Mouse (Mus musculus): ENCODE results near the gene Cdt1.

The Cdt1 gene

DNA sequence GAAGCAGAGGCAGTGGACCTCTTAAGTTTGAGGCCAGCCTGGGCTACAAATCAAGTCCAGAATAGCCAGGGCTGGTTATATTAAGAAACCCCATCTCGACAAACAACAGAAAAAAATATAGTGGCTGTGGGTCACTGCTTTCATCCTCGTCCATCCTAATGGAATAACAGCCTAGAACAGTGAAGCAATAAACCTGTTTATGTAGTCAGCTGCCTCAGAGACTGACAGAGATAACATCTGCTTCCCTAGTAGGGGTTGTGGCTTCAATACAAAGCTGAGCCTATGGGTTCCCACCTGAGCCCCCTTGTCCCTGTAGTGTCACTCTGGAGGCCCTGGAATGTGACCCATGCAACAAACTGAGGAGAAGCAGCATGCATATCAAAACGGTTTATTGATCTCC, 6.4 kb downstream of the Cdt1 start:
- WGBS, result 69% methylated on average over 3 of the region's 3 CpGs

DNA sequence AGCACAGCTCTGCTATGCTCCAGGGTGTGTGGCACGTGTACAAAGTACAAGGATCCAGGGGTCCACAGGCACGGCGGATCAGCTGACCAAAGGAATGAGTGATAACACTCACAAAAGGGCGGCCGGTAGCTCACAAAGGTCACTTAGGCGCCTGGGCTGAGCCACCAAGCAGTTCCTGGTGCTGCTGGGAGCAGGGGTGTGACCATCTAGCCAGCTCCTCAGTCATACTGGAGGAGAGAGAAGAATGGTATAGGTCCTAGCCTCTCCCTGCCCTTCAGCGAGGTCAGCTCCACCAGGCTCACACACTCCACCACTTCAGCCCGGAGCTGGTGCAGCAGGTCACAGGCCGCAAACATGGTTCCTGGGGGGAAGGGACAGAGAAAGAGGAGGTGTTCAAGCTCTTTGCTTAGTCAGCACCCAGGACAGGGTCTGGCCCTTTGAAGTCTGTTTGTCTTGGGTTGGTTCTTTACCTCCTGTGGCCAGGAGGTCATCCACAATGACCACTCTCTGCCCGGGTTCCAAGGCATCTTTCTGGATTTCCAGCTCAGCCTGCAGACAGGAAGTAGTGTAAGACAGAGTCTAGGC, 6.9 kb downstream of the Cdt1 start:
- 70% methylated on average over 10 of the region's 10 CpGs for WGBS

DNA sequence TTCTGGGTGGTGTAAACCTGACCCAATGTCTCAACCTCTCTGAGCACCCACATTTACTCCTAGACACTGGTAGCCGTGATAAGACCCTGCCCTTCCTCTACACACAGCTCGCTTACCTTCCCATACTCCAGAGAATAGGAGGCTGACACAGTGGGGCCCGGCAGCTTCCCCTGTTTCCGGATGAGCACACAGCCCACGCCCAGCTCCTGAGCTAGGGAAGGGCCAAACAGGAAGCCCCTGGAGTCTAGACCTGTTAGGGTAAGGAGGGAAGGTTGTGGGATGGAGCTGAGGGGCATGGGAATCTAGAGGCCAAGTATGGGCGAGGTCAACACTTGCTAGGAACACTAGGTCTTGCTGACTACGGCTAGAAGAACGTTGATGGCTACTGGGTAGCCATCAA, 7.5 kb downstream of the Cdt1 start:
- 69% methylated on average over 8 of the region's 8 CpGs for WGBS

DNA sequence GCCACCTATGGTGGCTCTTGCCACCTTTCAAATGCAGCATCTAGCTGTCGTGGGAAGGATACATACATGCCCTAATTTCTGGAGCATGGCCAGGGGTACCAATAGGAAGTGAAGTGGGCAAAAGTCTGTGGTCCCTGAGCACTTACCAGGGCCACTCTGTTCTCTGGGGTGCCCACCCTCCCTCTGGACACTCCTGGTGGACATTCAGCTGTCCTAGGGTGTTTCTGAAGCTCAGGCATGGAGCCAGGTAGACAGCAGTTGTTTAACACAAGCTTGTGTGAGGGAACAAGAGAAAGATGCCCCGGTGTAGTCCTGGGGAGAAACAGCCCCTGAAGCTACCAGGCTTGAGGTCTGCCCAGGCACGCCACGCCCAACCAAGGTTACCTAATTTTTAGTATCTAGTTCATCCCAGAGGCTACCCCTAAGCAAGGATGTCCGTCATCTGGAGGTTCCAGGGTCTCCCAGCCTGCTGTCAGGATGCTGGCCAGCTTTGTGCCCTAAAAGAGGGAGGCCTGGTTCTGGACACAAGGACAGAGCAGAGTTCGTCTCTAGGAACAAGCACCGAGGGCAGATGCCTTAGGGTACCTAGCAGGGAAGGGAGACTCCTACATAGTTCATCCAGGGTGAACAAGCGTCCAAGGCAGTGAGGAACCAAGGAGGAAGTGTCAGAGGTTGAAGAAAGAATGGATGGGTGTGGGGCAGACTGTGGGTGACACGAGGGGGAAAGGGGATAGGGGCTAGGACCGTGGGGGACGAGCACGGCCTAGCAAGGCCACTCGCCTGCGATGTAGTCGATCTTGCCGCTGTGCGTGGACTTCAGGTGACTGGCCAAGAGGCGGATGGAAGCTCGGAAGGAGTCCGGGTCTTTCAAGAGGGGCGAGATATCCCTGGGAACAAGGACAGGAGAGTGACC, 8.2 kb downstream of the Cdt1 start:
- 14% methylated on average over 21 of the region's 21 CpGs for WGBS

DNA sequence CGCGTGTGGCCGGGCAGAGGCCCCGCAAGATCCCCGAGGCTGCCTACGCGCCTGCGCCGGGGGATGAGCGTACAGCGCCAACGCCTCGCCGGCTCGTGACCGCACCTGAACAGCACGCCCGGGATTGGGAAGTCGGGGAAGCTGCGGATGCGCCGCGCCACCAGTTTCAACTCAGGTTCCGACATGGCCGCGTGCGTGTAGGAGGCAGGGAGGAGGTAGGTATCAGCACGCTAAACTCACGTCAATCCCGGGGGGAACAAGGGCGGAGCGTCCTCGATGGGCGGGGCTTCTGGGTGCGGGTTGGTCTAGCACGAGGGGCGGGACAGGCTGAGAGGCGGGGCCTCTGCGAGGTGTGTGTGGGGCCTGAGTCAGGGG, 8.8 kb downstream of the Cdt1 start, which contains the start of gene Aprt:
Gene Aprt (minus strand): TSS at position 262 of the 375 bp plus-strand sequence.
- WGBS, result under 1% methylated on average over 39 of the region's 39 CpGs

DNA sequence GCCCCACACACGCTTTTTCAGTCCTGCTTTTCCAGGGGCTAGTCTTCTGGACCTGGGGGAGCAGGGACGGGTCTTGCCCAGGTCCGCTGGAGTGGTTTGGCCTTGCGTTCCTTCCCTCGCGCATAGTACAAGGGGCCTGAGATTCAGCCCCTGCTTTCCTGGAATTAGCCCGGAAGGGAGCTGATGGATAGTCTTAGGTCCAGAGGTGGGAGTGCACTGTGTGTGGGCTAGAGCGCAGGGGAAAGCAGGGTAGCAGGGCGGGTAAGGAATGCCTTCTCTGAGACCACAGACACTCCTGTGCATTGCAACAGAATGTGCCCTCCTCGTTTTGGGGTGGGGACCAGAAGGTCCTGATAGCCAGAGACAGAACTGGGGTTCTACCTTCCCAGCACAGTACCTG, 9.3 kb downstream of the Cdt1 start:
- 39% methylated on average over 10 of the region's 10 CpGs for WGBS

DNA sequence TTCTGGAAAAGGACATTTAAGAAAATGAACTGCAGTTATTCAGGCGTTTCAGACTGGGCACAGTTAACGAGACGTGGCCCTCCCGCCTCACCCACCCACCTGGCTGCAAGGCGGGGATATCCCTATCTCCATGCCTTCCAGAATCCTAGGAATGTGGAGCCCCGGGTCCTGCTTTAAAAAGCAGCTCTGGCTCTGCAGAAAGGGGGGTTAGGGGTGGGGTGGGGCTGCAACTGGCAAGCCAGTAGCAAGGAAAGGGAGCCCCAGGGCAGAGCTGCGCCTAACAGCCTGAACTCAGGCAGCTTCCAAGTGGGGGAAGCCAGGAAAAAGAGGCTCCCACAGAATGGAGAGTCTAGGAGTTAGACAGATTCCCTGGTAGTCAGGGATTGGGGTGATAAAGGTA, 11.4 kb downstream of the Cdt1 start:
- WGBS, result 55% methylated on average over 7 of the region's 7 CpGs

DNA sequence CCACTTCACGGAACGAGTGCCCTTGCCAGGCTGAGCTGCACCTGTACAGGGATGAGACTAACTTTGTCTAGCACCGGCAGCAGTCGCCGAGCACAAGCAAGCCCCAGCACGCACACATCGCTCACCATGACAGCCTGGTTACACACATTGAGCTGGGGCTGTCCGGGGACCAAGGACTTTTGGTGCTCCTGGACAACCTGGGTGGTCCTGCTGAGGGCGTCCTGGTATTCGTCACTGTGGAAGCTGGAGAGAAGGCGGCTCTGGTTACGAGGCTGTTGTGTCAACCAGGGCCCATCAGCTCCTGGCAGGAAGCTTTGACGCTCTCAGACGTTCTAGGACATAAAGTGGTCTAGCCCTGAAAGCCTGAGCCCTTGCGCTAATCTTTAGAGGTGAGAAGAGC, 13.1 kb downstream of the Cdt1 start:
- 90% methylated on average over 13 of the region's 15 CpGs for WGBS

DNA sequence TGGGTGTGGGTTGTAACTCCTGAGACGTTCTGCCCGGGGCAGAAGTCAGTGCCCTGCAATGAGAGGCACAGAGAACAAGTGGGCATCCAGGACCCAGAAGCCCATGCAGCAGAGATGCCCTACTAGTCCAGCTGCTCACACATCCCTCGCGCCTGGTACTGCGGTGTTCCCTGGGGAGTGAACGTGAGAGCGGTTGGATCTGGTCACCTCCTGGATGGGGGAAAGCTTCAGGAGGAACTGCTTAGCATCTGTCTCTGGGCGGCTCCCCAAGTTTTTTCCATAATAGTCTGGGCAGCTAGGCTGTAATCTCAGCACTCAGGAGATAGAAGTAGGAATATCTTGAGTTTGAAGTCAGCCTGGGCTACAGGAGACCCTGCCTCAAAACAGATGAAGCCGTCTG, 17.2 kb downstream of the Cdt1 start:
- WGBS, result 73% methylated on average over 9 of the region's 9 CpGs

DNA sequence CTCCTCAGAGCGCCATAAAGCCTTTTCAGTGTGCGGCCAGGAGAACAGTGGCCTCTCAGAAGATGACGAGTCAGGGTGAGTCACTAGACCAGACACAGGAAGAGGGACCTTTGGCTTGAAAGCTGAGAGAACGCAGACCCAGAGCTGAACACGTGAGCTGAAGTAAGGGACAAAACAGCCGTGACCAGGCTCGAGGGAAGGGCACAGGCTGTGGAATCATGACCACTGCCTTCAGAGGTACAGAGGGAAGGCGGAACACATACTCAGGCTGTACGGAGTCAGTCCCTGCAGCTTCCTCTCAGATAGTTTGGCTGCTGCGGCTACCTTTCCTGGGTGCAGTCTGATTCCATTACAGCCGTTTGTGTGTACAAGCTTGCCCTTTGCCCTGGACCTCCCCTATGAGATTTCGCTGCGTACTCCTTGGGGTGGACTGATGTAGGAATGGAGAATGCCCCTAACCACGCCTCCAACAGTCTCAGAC, 17.6 kb downstream of the Cdt1 start:
- 85% methylated on average over 14 of the region's 14 CpGs for WGBS

DNA sequence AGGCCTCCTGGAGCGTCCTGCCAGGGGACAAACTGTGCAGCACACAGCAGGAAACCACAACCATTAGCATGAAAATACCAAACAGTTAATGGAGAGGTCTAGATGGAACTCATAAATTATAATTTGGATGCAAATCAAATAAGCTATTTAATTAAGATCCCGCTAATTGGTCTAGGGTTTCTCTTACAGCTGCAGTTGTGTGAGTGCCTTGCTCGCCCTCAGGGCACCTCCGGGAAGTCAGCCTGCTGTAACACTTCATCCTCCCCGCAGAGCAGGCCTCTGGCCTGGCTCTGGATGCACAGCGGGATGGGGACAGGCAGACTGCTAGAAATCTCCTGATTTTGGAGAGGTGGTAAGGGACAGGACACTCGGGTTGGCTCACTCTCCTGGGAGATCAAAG, 18.4 kb downstream of the Cdt1 start:
- 75% methylated on average over 7 of the region's 7 CpGs for WGBS

DNA sequence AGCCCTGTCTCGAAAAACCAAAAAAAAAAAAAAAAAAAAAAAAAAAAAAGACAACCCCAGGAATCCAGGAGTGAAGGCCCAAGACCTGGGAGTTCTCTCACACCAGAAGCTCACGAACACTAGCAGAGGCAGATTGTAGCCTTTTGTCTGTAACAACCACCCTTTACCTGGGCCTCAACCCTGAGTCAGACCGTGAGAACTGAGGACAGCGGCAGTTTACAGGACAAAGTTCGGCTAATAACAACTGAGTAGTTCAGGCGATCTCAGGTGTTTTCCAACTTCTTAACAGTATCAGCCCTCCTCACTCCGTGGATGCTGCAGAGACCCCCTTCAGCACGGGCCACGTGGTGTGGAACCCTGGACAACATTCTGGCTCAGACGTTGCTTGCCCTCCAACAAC, 18.9 kb downstream of the Cdt1 start:
- 87% methylated on average over 10 of the region's 10 CpGs for WGBS

DNA sequence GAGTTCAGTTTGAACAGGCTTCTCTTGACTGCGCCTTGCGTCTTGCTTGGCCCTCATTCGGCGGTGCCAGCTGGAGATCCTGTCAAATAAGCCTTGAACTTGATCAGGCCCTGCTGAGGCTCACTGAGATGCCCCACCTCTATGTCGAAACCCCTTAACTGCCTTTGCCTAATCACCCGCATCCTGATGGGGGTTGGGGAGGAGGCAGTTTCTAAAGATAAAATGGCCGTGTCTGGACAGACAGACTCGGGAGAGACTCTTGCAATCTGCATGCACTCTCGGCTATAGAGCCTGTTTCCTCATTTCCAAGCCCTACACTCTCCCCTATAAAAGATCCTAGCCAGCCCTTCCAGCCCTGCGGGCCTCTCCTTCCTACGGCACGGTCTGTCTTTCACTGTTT, 25.4 kb downstream of the Cdt1 start:
- 85% methylated on average over 12 of the region's 12 CpGs for WGBS

DNA sequence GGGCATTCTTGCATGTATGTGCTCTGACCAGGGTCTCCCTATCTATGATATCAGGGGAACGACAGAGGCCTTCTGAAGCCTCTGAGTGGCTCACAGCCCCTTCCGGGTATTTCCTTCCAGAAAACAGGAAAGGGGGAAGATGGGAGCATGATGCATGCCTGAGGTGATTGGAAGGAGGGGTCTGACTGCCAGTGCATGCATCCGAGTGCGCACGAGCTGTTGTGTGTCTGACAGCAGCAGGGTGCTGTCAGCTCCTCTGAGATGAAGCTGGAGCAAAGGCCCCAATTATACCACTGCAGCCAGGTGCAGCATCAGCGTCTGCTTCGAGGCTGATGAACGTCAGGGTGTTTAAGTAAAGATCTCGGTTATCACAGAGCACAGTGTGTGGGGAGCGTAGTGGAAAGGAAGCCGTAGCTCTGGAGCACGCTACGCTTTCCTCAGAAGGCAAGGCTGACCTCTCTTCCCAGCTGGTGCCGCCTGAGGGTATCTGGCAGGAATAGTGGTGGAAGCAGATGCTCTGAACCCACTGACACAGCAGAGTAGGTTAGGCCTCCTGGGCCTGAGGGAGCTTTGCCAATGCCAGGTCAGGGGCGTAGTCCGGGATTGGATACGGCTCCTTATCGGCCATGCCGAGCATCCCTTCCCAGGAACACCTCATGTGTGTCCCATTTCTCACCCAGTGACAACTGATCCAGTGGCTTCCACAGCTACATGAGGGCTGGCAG, 26.1 kb downstream of the Cdt1 start:
- WGBS, result 87% methylated on average over 19 of the region's 19 CpGs

DNA sequence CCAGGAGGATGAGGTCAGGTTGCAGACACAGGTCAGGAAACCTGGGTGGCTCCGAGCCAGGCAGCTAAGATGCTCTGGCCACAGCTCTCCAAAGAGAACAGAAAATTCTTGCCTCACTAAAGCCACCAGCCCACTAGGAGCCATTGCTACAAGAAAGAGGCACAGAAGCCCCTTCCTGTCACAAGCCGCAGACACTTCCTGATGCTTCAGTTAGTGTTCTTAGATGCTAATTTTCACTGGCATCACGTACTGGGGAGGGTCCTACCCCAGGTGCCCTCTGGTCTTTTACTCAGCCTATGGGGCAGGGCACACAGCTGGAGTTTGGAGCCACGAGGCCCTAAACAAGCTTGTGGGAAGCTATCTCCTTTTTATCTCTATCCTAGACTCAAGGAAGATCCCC, 28.2 kb downstream of the Cdt1 start:
- 69% methylated on average over 4 of the region's 4 CpGs for WGBS

DNA sequence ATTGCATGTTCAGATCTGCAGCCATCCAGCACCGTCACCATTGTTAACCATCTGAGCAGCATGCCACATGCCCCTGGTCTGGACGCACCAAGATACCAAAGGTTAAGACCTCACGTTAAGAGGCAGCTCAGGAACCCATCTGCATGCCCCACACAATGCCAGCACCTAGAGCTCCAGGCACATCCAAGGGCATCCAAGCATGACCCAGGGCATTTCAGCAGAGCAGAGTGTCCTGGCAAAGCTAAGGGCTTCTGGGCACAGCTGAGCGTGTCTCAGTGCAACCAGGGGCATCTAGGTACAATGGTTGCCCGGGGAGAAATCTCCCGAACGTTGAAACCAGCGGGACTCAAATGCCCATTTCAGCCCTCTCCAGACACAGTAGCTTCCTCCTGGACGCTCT, 32.9 kb downstream of the Cdt1 start:
- 89% methylated on average over 9 of the region's 9 CpGs for WGBS

DNA sequence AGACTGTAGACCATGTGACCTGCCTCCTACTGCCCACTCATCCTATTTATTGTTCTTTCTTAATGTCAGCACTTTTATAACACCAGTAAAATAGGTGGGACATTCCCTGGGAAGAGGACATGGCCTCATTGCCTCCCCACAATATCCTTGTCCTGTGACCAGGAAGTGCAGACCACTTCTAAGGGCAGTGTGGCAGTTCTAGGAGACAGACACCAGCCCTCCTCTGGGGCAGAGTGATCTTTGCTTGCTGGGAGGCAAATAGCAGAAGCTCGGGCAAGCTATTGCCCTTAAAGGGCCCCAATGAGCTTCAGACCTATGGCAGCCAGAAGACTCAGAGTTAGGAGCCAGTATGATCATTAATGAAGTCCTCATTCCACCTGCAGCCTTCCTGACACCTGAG, 36.8 kb downstream of the Cdt1 start:
- 75% methylated on average over 1 of the region's 1 CpGs for WGBS

DNA sequence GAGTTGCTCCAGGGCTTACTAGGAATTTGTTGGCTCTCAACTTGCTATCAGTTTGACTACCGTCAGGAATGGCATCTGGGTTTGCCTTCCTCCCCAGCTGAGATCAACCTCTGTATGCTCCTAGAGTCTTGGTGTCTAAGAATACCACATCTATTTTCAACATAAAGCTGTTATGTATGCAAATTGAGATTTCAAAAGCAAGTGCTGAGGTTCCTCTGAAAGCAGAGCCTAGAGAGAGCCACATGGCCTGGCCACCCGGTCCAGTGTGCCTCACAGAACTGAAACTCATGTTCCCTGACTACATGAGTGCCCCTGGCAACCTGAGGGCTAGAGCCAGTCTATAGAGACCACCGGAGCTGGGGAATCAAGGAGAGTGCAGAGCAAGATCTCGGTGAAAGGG, 37.6 kb downstream of the Cdt1 start:
- WGBS, result 41% methylated on average over 4 of the region's 4 CpGs

DNA sequence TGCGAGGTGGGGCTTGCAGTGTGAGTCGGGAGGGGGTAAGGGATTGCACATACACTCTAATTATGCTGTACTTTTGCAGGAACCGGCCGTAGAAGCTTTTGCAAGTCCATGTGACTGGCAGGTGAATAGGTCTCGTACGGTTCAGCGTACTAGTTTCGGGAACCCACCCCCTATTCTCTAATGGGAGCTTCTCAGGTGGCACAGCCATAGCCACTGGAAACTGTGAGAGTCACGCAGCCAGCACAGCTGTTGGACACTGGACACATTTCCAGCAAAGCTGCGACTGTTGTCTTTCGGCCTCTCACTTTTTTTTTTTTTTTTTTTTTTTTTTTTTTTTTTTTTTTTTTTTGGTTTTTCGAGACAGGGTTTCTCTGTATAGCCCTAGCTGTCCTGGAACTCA, 39.0 kb downstream of the Cdt1 start:
- 72% methylated on average over 11 of the region's 12 CpGs for WGBS

DNA sequence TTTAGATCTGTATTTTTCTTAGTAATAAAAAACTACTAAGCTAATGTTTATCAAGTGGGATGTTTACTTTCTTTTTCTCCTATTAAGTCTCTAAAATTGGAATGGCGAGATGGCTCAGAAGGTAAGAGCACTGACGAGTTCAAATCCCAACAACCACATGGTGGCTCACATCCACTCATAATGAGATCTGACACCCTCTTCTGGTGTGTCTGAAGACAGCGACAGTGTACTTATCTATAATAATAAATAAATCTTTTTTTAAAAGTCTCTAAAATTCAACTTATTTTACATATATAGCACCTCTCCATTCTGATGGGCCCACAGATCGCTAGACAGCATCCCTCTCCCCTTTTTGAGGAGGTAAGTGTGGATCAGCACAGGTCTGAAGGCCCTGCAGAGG, 42.4 kb downstream of the Cdt1 start:
- WGBS, result 47% methylated on average over 4 of the region's 4 CpGs

DNA sequence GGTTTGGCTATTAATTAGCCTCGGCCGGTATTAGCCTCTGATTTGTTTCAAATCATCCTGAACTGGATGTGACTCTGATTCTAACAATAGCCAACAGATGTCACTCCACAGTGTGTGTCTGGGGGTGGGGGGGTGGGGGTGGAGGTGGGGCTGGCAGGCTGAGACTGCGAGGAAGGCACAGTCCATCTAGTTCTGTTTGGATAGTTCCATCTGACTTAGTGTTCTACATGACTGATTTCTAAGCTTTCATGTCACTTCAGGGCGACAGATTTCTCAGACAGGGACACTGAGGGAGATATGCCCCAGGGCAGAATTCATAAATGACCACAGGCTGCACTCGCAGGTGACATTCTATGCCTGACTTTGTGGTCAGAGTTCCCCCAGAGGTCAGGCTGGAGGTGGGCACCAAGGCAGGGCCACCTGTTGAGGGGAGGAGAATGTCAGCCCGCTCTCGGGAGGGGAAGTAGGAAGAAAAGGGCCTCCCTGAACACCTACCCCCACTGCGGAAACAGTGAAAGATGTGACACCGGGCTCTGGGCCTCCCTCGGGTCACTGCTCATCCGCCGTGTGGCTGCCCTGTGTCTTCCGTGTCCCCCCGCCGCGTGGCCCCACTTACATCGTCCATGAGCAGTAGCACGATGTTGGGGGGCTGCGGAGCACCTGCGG, 42.9 kb downstream of the Cdt1 start:
- WGBS, result 3% methylated on average over 20 of the region's 20 CpGs

Data from cerebral cortex, adult 2 months (tissue).